Mouse (Mus musculus): ENCODE results near the gene Zeb2.

- no peak for TF ChIP-seq GATA1 (IDR thresholded peaks at IDR 0.05; ENCODE audit: borderline replicate concordance, low read length)
- no peak for TF ChIP-seq FLI1 (IDR thresholded peaks at IDR 0.05; ENCODE audit: low read length)
Measured at GRCm38 (mm10) chr2:45083042-45083441, 34.2 kb downstream of the Zeb2 start.
